8 mouse cellular contexts compared by ENCODE assay signal in the genomic region with DNA sequence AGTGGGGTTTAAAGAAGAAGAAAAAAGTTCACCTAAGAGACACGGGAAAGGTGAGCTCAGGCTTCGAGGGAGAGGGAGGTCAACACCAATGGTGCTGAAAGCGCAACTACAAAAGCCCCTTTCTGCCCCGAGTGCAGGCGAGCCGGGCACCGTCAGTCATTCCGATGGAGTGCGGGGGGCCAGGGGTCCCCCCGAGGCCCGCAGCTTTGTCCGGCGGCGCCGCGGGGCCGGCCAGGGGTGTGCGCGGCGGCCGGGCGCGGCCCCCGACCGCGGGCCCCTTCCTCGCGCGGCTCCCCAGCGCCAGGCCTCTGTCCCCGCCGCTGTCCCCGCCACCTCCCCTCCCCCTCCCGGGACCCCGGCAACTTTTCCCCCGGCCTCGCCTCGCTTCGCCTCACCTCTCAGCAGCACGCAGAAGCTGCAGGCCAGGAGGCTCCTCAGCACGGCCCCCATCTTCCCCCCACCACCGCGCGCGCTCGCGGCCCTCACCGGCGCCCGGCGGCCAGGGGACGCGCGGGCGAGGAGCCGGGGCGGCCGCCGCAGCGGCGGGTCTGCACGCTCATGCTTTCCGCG. TPM values are rescaled to one million over a fixed set of nuclear protein-coding genes. Genes with fewer than 3 reads are reported as not detected.
A peak's percentile ranks its signal among the peaks of the same experiment; 100 is the strongest.
DNase-seq lines count a peak whose midpoint lies in the region; ATAC-seq and TF ChIP-seq lines count a peak whose summit lies in the region.

No protein-coding gene starts in this region.

- no peak overlapping the region for H3K27ac ChIP-seq in thymus, adult 2 months (ENCODE audit: control insufficient read depth, insufficient read depth, low read length)
- H3K27ac ChIP-seq in hindbrain, embryonic 10.5 days = peak overlapping the region; percentile 100
- H3K27ac ChIP-seq in macrophage = peak overlapping the region; percentile 27; the same call in 1 of the 2 replicates

- no peak for DNase-seq in thymus, adult 2 months
- DNase-seq in thymus, postnatal 4 days = no peak
- DNase-seq in hindbrain, embryonic 10.5 days (ENCODE audit: low spot score) = no peak
- no peak for DNase-seq in Muller cell, postnatal 12 days (ENCODE audit: inconsistent ontology term)
- DNase-seq in adipocyte (ENCODE audit: low spot score) = no peak

- H3K79me2 ChIP-seq in macrophage (ENCODE audit: inconsistent target) = peaks cover 49% of the 10 kb centered on the region

- peak overlapping the region; percentile 81 for H3K4me3 ChIP-seq in erythroblast, embryonic 14.5 days (replicated peaks)
- peak overlapping the region; percentile 54 for H3K4me3 ChIP-seq in thymus, adult 2 months (ENCODE audit: control insufficient read depth, insufficient read depth, low read length)
- H3K4me3 ChIP-seq in hindbrain, embryonic 10.5 days = peak overlapping the region; percentile 93
- H3K4me3 ChIP-seq in macrophage (ENCODE audit: inconsistent target) = peak overlapping the region; percentile 77

- no peak for TF ChIP-seq POLR2A in thymus, adult 2 months (IDR thresholded peaks at IDR 0.05; ENCODE audit: control insufficient read depth, extremely low read depth, insufficient read depth, low read length, poor library complexity)

- peaks cover 24% of the 10 kb centered on the region for H3K4me1 ChIP-seq in erythroblast, embryonic 14.5 days (ENCODE audit: control insufficient read depth)
- peaks cover 5% of the 10 kb centered on the region for H3K4me1 ChIP-seq in thymus, adult 2 months (replicated peaks; ENCODE audit: control insufficient read depth, insufficient read depth, low read length)
- peaks cover 35% of the 10 kb centered on the region for H3K4me1 ChIP-seq in hindbrain, embryonic 10.5 days (replicated peaks)

- no peak for ATAC-seq in erythroblast, adult 5-6 weeks (replicated peaks; ENCODE audit: low FRiP score, poor library complexity, severe bottlenecking)

- H3K9me3 ChIP-seq in erythroblast, embryonic 14.5 days (ENCODE audit: control insufficient read depth, low read length) = no peaks in the 10 kb centered on the region
- no peaks in the 10 kb centered on the region for H3K9me3 ChIP-seq in hindbrain, embryonic 10.5 days

- H3K27me3 ChIP-seq in erythroblast, embryonic 14.5 days (ENCODE audit: control insufficient read depth) = no peaks in the 10 kb centered on the region
- no peaks in the 10 kb centered on the region for H3K27me3 ChIP-seq in thymus, adult 2 months (ENCODE audit: control insufficient read depth, insufficient read depth, low read length)
- H3K27me3 ChIP-seq in hindbrain, embryonic 10.5 days (ENCODE audit: insufficient read depth, poor library complexity, severe bottlenecking) = 0 out of 2 replicates have a peak, but pooled peaks cover 11% of the 10 kb centered on the region

- H3K36me3 ChIP-seq in erythroblast, embryonic 14.5 days (ENCODE audit: control insufficient read depth) = no peaks in the 10 kb centered on the region
- H3K36me3 ChIP-seq in thymus, adult 2 months (ENCODE audit: control insufficient read depth, insufficient read depth, low read length) = no peaks in the 10 kb centered on the region
- no peaks in the 10 kb centered on the region for H3K36me3 ChIP-seq in hindbrain, embryonic 10.5 days
- no peaks in the 10 kb centered on the region for H3K36me3 ChIP-seq in macrophage (ENCODE audit: inconsistent target)

- 2% methylated on average over 58 of the region's 64 CpGs for WGBS in thymus, adult 2 months
- WGBS in hindbrain, embryonic 10.5 days = under 1% methylated on average over 64 of the region's 64 CpGs
- 1% methylated on average over 52 of the region's 64 CpGs for WGBS in macrophage (ENCODE audit: missing documents)

- TF ChIP-seq CTCF in thymus, adult 2 months (IDR thresholded peaks at IDR 0.05; ENCODE audit: borderline replicate concordance, control insufficient read depth, extremely low read depth, insufficient read depth, low read length, poor library complexity) = no peak

RNA-seq across cellular contexts. Expression of a gene that starts 0.4 kb away (rescaled TPM):
- polyA plus RNA-seq in erythroblast, embryonic 14.5 days (2012) = 0.08 and 0.21 TPM in 2 replicates
- 2.3 and 6.0 TPM in 2 replicates for total RNA-seq in erythroblast, adult 5-6 weeks (2015; ENCODE audit: low replicate concordance)
- 5.2 and 7.9 TPM in 2 replicates for total RNA-seq in erythroblast, adult 5-6 weeks (2017; ENCODE audit: low replicate concordance)
- polyA plus RNA-seq in thymus, adult 2 months (2012; rRNA removed) = 28.3 and 33.8 TPM in 2 replicates
- polyA plus RNA-seq in hindbrain, embryonic 10.5 days (2016; fragmentation: Nextera tagmentation; extraction: Ambion mirVana) = 24.7 and 25.3 TPM in 2 replicates
- total RNA-seq in macrophage (2018; cell fraction: chromatin; rRNA removed) = 100 to 1,000 TPM in 15 of 26 experiments, 10 to 100 TPM in 11; 15.9 to 238 (median 128) TPM
- total RNA-seq in macrophage (2018; cell fraction: cytosol; rRNA removed) = 100 to 1,000 TPM in 9 of 26 experiments, 10 to 100 TPM in 17; 25.0 to 143 (median 66.5) TPM
- total RNA-seq in macrophage (2018; cell fraction: nucleus; rRNA removed) = 100 to 1,000 TPM in 16 of 26 experiments, 10 to 100 TPM in 10; 37.2 to 288 (median 110) TPM
- 39.1 to 57.6 TPM (median 52.8 TPM) in 3 replicates for polyA plus RNA-seq in macrophage (2018)

Comparison
In these comparisons a context has a peak if more than half of its experiments do, and no peak if none do; other contexts are left out.
1. RNA of a gene that starts 0.4 kb away (polyA plus RNA-seq): 39.1 to 57.6 TPM in macrophage, 28.3 to 33.8 TPM in thymus, adult 2 months and 24.7 to 25.3 TPM in hindbrain, embryonic 10.5 days; 0.08 to 0.21 TPM in erythroblast, embryonic 14.5 days; every median in the first group is over 10 times any median in the second.
2. Peak in every context shown above with its lines, with median percentiles within 50 percentile points of each other: H3K4me3 ChIP-seq.